Mouse (Mus musculus) left cerebral cortex, postnatal 14 days (tissue): ENCODE measurements around the gene Serinc2. TPM values are rescaled to one million over a fixed set of nuclear protein-coding genes. Genes with fewer than 3 reads are reported as not detected.

Experiments used
- DNase-seq, 2 experiments: peaks; one replicate each; pipeline ENCODE4 v3.0.0; 2021 to 2022; ENCODE audit warnings: low spot score in 2 of 2, mixed read lengths in 1 of 2
- intact Hi-C: fragments of 180-260 bp; cut with DNase I; formaldehyde crosslinking; loops from one replicate; pipeline ENCODE4 v1.15.1; 2025
- total RNA-seq, 2 experiments: library from RNA; stranded (reverse); gene quantifications; 2 replicates each; pipeline ENCODE4 v1.2.3; 2021

Gene Serinc2
- total RNA-seq, 2 experiments from 2014 or later = 3.5 to 3.8 TPM

GRCm38 (mm10) chr4:130215392-130215791, 63.6 kb downstream of the Serinc2 start:
- no peak for DNase-seq
- intact Hi-C loops = no loop called here

- intact Hi-C loops = no loop called here
- DNase-seq = peak in 1 of 2 experiments; percentile 24
These were observed 65.1 kb downstream of the Serinc2 start for GRCm38 (mm10) chr4:130213857-130214256.

DNA sequence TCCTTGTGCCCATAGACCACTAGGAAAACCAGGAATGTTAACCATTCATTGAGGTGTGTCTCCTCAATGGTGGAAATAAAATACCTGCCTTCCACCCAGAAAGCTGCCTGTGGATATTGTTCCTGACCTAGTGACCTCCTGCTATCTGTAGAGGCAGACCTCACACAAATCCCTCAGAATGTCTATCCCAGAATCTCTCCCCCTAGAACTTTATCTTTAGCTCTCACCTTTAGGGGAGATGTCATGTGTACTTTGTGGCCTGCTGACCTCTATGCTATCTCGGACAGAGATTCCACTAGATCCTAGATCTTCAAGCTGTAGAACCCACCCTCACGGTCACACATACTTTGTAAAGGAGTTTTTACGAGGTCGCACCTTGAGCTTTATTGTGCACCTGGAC, 65.8 kb downstream of the Serinc2 start:
- intact Hi-C loops = no loop called here

DNA sequence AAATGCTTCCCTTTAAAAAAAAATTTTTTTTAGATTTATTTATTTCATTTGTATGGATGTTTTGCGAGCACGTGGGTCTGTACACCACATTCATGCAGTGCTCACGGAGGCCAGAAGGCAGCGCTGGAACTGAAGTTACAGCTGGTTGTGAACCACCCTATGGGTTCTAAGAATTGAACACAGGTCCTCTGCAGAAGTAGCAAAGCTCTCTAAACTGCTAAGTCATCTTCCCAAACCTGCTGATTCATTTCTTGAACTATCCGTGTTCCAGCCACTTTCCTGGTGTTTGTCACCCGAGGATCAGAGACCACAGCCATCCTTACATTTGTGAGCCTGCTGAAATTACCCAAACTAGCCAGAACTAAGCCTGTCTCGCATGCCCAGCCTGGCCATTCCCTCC, 66.6 kb downstream of the Serinc2 start:
- intact Hi-C loops = no loop called here
- DNase-seq = no peak

More for the DNA sequence above, 65.8 kb downstream of the Serinc2 start:
- no peak for DNase-seq

DNA sequence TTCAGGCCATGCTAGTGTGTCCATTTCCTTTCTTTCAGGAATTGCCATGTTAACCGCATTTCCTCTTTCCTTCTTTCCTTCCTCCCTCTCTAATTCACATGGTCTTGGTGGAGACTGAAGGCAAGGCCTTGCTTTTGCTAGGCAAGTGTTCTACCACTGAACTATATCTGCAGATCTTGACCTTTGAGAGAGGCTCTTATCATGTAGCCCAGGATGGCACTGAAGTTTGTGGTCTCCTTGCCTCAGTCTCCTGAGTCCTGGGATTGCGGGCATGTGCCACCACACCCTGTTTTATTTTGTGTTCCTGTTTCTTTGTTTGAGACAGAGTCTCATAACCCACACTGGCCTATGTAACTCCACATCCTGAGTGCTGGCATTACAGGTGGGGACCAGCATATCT, 67.1 kb downstream of the Serinc2 start:
- intact Hi-C loops = no loop called here
- no peak for DNase-seq

Other genes with a start within 250 kb of the Serinc2 start
- gene Col16a1, start 231.4 kb downstream of the Serinc2 start, total RNA-seq = 10 to 100 TPM; 12.2 to 17.8 TPM
- gene Pef1, start 176.6 kb downstream of the Serinc2 start, total RNA-seq = 10 to 100 TPM; 47.6 to 49.2 TPM
- 1 to 10 TPM; 5.8 to 6.3 TPM for gene Hcrtr1, start 139.8 kb downstream of the Serinc2 start, total RNA-seq
- gene Tinagl1, start 104.1 kb downstream of the Serinc2 start, total RNA-seq = 1 to 10 TPM; 4.1 to 4.2 TPM
- not detected for gene Gm853, start 56.8 kb downstream of the Serinc2 start, total RNA-seq
- 100 to 1,000 TPM; 198 to 207 TPM for gene Fabp3, start 29.4 kb upstream of the Serinc2 start, total RNA-seq
- not detected for gene Gm10570, start 29.5 kb upstream of the Serinc2 start, total RNA-seq
- 10 to 100 TPM; 57.9 to 61.8 TPM for gene Zcchc17, start 80.7 kb upstream of the Serinc2 start, total RNA-seq
- gene Snrnp40, start 80.9 kb upstream of the Serinc2 start, total RNA-seq = 10 to 100 TPM; 23.5 to 26.3 TPM